Mouse (Mus musculus) limb, embryonic 12.5 days (tissue): ENCODE results near the gene Rnf26. TPM values are rescaled to one million over a fixed set of nuclear protein-coding genes. Genes with fewer than 3 reads are reported as not detected.

Source experiments
- ATAC-seq: fragments of 200-750 bp; cut with Nextera tagmentation; 2 replicates; pipeline ENCODE4 v1.8.0; 2017; ENCODE audit warnings: low read depth, moderate TSS enrichment; ENCODE audit not compliant: insufficient number of reproducible peaks, insufficient read depth, low FRiP score, low TSS enrichment
- H3K27ac ChIP-seq: fragments of 300-500 bp; sonication (generic); 2 replicates; pipeline ENCODE4 v1.5.1; 2016; ENCODE audit warnings: mild to moderate bottlenecking, moderate library complexity
- H3K27me3 ChIP-seq: fragments of 300-500 bp; sonication (generic); 2 replicates; pipeline ENCODE4 v1.6.1; 2016; ENCODE audit warnings: mild to moderate bottlenecking, moderate library complexity
- H3K36me3 ChIP-seq: fragments of 300-500 bp; sonication (generic); 2 replicates; pipeline ENCODE4 v1.6.1; 2016; ENCODE audit warnings: mild to moderate bottlenecking, moderate library complexity
- H3K4me1 ChIP-seq: fragments of 300-500 bp; sonication (generic); replicated peaks from 2 replicates; pipeline ENCODE4 v1.6.1; 2016
- H3K4me2 ChIP-seq: fragments of 300-500 bp; sonication (generic); 2 replicates; pipeline ENCODE4 v1.6.1; 2016; ENCODE audit warnings: mild to moderate bottlenecking, moderate library complexity
- H3K4me3 ChIP-seq: fragments of 300-500 bp; sonication (generic); replicated peaks from 2 replicates; pipeline ENCODE4 v1.5.1; 2016; ENCODE audit warnings: mild to moderate bottlenecking
- H3K9ac ChIP-seq: fragments of 300-500 bp; sonication (generic); replicated peaks from 2 replicates; pipeline ENCODE4 v1.6.1; 2016; ENCODE audit warnings: mild to moderate bottlenecking, moderate library complexity
- H3K9me3 ChIP-seq: fragments of 300-500 bp; sonication (generic); 2 replicates; pipeline ENCODE4 v1.6.1; 2016; ENCODE audit warnings: mild to moderate bottlenecking, moderate library complexity
- WGBS: fragments of 180-500 bp; shearing (Covaris S2); methylation state at CpG from one replicate; pipeline ENCODE4 v1.1.7; 2016; 5-methylcytosine and 5-hydroxymethylcytosine counted together
- polyA plus RNA-seq: library from polyadenylated mRNA; unstranded; fragments of >200 nt; fragmentation: Nextera tagmentation; extraction: Ambion mirVana; gene quantifications from 2 replicates; pipeline ENCODE4 v1.2.1, GENCODE M21; 2016

The Rnf26 gene
- polyA plus RNA-seq, 1 experiment from 2014 or later: 91.4 TPM

DNA sequence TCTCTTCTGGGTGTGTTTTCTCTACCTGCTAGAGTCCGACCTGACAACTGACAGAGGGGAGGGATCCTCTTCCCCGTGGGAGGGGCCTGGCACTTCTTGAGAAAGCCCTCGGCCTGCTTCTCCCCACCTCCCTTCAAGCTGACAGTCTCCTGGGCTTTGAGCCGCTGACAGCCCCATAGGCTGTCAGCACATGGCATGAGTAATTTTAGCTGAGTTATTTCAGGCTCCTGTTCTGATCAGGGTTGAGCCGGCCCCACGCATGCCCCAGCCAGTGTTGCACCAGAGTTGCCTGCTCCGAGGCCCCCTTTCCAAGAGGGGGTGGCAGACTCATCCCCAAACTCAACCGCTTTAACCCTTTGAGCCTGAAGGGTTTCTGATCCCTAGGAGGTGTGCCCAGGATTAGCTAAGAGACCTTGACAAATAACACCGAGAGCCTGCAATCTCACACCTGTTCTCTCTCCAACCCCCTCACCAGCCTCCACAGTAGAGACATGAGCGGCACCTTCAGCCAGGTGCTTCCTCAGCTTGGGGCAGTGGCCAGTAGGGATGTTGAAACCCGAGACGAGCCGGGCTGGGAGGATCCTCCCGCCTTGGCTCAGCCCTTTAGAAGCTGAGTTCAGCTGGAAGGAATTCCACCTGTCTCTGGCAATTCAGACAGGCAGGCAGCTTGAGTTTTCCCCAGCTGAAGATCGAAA lies 25.4 kb downstream of the Rnf26 start:
- Histone ChIP-seq H3K4me3 (no peak overlapping the region), H3K9ac (no peak overlapping the region), H3K27ac (no peak overlapping the region), H3K9me3 (no peaks in the 10 kb centered on the region), H3K27me3 (peaks cover 47% of the 10 kb centered on the region), H3K4me2 (peak overlapping the region; percentile 11; the same call in 1 of the 2 replicates), H3K4me1 (peaks cover 38% of the 10 kb centered on the region), H3K36me3 (peaks cover 21% of the 10 kb centered on the region)
- 4% methylated on average over 15 of the region's 15 CpGs for WGBS
- no peak for ATAC-seq

DNA sequence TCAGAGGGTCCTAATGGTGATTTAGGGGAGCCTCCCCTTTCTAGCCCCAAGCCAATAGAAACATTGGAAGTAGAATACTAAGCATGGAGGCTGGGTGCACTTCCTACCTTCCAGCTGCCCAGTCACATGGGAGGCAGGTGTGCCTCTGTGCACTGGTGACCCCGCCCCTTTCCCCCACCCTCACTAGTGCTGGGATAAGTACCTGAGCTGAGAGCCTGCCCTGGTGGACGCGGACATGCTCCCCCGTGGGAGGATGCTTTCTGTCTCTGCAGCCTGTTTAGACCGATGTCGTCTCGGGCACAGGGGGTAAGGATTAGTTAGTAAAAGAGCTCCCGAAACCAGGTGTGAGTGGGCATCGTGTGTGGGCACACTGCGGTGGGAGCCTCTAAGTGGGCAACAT lies 26.4 kb downstream of the Rnf26 start:
- Histone ChIP-seq H3K9me3 (no peaks in the 10 kb centered on the region), H3K4me2 (no peak overlapping the region), H3K9ac (no peak overlapping the region), H3K4me3 (no peak overlapping the region), H3K36me3 (peaks cover 16% of the 10 kb centered on the region), H3K27ac (no peak overlapping the region), H3K27me3 (peaks cover 51% of the 10 kb centered on the region), H3K4me1 (peaks cover 42% of the 10 kb centered on the region)
- ATAC-seq: no peak
- WGBS: 41% methylated on average over 10 of the region's 10 CpGs

DNA sequence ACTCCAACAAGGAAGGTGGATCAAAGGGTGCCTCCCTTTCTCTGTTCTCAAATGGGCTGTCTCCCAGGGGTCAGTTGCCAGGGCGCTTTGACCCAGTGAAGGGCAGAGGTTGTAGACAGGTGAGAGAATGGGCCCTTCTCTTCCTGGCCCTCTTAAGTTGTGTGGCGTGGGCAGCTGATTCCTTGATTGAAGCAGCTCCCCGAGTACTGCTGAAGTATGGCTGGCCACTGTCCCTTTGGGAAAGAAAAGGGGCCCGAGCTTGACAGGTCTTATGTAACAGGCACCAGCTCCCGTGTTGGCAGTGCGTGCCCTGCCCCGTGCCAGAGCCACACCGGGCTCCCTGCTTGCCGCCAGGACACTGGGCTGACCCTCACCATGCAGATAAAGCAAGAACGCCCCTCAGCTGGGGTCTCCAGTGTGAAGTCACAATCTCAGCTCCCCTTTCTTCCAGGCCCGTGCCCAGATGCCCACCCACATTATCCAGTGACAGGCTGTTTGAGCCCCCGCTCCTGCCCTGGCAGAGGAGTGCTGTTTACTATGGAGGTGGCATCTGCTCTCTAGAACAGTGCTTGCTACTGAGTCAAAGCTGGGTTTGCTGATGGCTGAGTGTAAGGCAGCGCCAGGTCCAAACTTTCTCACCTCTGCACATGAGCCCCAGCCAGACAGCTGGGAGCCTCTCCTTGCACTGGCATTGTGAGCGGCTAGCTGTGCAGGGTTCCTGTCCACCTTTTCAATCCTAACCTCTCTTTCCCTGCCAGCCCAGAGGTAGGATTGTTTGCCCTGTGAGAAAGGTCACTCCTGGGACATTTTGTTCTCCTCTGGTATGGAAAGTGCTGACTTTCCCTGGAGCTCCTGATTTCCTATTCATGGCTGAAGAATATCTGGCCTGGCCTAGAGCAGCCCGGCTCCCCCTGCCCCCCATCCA lies 27.3 kb downstream of the Rnf26 start:
- 69% methylated on average over 15 of the region's 15 CpGs for WGBS
- peaks cover 52% of the 10 kb centered on the region for H3K4me1 ChIP-seq
- ATAC-seq: no peak
- no peaks in the 10 kb centered on the region for H3K9me3 ChIP-seq
- H3K36me3 ChIP-seq: peaks cover 6% of the 10 kb centered on the region
- peaks cover 54% of the 10 kb centered on the region for H3K27me3 ChIP-seq
- no peak overlapping the region for H3K27ac ChIP-seq
- 0 out of 2 replicates have a peak overlapping the region, but pooled peaks have one; percentile 74 for H3K9ac ChIP-seq
- peak overlapping the region; percentile 99 for H3K4me2 ChIP-seq
- H3K4me3 ChIP-seq: peak overlapping the region; percentile 63

DNA sequence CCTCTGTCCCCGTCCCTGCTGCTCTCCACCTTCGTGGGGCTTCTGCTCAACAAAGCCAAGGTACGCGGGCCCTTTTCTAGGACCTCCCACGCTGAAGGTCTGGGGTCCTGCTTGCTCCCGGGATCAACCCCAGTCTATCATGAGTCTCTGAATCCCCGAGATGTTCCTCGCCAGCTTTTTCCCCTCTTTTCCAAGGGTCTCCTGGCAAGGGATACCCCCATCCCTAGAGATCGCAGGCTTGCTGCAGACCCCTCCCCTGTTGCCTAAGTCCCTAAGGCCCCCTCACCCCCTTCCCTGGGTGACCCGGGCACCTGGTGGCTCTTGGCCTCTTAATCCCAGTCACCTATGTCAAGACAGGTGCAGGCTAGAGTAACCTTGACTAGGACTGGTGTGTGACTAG lies 28.0 kb downstream of the Rnf26 start:
- Histone ChIP-seq H3K9me3 (no peaks in the 10 kb centered on the region), H3K9ac (peak overlapping the region; percentile 74), H3K27me3 (peaks cover 55% of the 10 kb centered on the region), H3K36me3 (no peaks in the 10 kb centered on the region), H3K4me2 (peak overlapping the region; percentile 99), H3K27ac (no peak overlapping the region), H3K4me3 (peak overlapping the region; percentile 63), H3K4me1 (peaks cover 55% of the 10 kb centered on the region)
- 3% methylated on average over 10 of the region's 10 CpGs for WGBS
- no peak for ATAC-seq

DNA sequence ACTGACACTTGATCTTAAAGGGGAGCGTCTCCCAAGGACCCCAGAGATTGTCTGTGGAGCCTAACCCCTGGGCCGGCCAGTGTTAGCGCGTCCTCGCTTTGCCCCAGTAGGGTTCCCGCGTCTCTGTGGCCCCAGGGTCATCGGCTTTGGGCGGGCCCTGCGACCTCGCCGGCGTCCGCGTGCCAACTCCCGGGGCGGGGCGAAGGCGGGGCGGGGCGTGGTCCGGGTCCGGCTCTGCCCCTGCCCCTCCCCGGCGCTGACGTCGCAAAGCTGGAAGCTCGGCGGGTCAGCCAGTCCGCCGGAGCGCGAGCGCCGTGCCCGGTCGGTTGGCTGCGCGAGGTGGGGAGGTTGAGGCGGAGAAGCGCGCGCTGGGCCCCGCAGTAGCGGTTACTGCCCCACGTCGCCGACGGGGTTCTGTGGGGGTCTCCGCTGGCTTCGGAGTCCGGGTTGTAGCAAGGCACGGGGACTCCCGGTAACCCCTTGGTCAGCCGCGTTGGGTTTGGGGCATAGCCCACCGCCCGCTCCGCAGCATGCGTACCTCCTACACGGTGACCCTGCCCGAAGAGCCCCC lies 28.6 kb downstream of the Rnf26 start:
- Histone ChIP-seq H3K4me1 (peaks cover 56% of the 10 kb centered on the region), H3K4me3 (peak overlapping the region; percentile 63), H3K36me3 (no peaks in the 10 kb centered on the region), H3K9ac (peak overlapping the region; percentile 74), H3K27me3 (peaks cover 55% of the 10 kb centered on the region), H3K27ac (no peak overlapping the region), H3K9me3 (no peaks in the 10 kb centered on the region), H3K4me2 (peak overlapping the region; percentile 99)
- ATAC-seq: peak; percentile 36; the same call in 1 of the 2 replicates
- under 1% methylated on average over 62 of the region's 62 CpGs for WGBS

DNA sequence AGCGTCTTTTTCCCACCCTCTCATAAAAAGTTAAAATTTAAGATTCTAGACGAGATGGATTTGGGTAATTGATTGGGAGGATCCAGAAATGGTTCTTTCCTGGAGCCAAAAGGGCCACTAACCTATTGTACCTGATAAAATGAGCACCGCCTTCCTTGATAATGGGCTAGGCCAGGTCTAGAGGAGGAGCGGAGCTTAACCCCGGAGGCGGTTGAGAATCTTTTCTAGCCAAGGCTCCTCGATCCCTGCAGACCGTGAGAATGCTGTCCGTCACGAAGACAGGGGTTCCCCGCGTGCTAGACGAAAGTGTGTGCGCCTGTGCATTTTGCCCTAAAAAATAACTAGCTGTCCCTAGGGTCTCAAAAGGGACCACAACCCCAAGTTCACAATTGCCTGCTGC lies 29.1 kb downstream of the Rnf26 start:
- peaks cover 61% of the 10 kb centered on the region for H3K4me1 ChIP-seq
- ATAC-seq: no peak
- H3K27me3 ChIP-seq: peaks cover 55% of the 10 kb centered on the region
- H3K4me3 ChIP-seq: peak overlapping the region; percentile 63
- WGBS: under 1% methylated on average over 14 of the region's 14 CpGs
- H3K27ac ChIP-seq: no peak overlapping the region
- no peaks in the 10 kb centered on the region for H3K9me3 ChIP-seq
- H3K36me3 ChIP-seq: no peaks in the 10 kb centered on the region
- peak overlapping the region; percentile 74 for H3K9ac ChIP-seq
- H3K4me2 ChIP-seq: peak overlapping the region; percentile 99

DNA sequence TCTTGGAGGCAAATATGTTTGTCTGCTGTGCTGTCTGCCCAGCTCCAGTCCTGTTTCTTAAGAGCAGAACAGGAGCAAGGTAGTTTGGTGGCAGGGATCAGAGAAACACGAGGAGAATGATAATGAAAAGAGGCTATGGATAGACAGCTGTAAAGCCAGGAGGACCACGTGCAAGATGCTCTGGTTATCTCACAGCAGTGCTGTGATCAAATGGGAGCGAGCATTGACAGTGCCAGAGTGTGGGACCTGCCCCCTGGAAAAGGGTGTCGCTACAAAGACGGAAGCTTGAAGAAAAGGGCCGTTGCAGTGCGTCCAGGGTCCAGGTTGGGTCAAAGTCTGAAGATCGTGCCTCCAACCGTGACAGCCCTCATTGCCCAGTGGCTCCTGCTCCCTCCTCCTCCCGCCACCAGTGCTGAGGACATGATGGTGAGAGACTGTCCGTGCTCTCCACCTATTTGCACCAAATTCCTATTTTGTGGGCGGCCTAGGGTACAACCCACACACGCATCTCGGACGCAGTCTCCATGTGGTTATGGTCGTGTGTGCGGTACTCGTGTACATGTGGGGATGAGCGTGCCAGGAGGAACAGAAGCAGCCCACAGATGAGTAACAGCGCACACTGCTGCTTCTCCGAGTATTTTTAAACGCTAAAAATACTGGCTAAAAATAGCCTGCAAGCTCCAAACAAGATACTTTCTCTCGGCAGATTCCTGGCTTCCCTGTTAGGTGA lies 29.8 kb downstream of the Rnf26 start:
- no peaks in the 10 kb centered on the region for H3K9me3 ChIP-seq
- peaks cover 68% of the 10 kb centered on the region for H3K4me1 ChIP-seq
- H3K4me2 ChIP-seq: peak overlapping the region; percentile 99
- no peak overlapping the region for H3K27ac ChIP-seq
- no peaks in the 10 kb centered on the region for H3K36me3 ChIP-seq
- H3K9ac ChIP-seq: no peak overlapping the region
- peaks cover 55% of the 10 kb centered on the region for H3K27me3 ChIP-seq
- 9% methylated on average over 23 of the region's 23 CpGs for WGBS
- no peak for ATAC-seq
- H3K4me3 ChIP-seq: peak overlapping the region; percentile 63

DNA sequence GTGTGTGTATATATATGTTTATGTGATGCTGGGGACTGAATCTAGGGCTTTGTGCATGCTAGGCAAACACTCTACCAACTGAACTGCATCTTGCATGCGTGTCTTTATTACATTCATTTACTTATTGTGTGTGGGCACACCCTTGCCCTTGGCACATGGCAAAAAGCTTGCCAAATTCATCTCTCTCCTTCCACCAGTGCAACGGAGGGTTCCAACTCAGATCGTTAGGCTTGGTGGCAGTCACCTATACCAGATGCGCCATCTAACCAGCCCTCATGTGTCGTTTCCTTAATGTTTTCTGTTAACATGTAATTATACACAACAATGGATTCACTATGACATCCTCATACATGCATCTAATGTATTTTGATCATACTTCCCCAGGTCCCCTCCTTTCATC lies 31.1 kb downstream of the Rnf26 start:
- Histone ChIP-seq H3K27me3 (peaks cover 46% of the 10 kb centered on the region), H3K9ac (no peak overlapping the region), H3K36me3 (no peaks in the 10 kb centered on the region), H3K4me2 (no peak overlapping the region), H3K9me3 (no peaks in the 10 kb centered on the region), H3K4me1 (peaks cover 61% of the 10 kb centered on the region), H3K4me3 (no peak overlapping the region), H3K27ac (no peak overlapping the region)
- ATAC-seq: no peak
- 85% methylated on average over 5 of the region's 5 CpGs for WGBS

DNA sequence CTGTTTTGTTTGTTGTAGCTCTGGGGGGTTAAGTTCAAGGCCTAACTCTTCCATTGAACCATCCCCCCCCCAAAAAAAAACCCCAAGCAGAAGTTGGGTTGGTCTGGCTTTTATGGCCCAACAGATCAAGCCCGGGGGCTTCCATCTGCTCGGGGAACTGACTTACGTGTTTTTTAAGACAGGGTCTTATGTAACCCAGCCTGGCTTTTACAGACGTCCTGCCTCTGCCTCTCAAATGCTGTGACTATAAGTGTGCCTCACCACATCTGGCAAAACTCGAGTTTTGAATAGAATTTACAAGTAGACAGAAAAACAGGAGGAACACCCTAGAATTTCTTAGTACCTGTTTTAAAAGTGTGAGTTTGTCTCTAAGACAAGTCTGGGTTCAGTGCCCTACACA lies 31.7 kb downstream of the Rnf26 start:
- H3K4me2 ChIP-seq: no peak overlapping the region
- H3K4me3 ChIP-seq: no peak overlapping the region
- no peak for ATAC-seq
- WGBS: 25% methylated on average over 5 of the region's 5 CpGs
- peaks cover 59% of the 10 kb centered on the region for H3K4me1 ChIP-seq
- H3K27ac ChIP-seq: no peak overlapping the region
- no peaks in the 10 kb centered on the region for H3K36me3 ChIP-seq
- no peak overlapping the region for H3K9ac ChIP-seq
- peaks cover 41% of the 10 kb centered on the region for H3K27me3 ChIP-seq
- no peaks in the 10 kb centered on the region for H3K9me3 ChIP-seq

DNA sequence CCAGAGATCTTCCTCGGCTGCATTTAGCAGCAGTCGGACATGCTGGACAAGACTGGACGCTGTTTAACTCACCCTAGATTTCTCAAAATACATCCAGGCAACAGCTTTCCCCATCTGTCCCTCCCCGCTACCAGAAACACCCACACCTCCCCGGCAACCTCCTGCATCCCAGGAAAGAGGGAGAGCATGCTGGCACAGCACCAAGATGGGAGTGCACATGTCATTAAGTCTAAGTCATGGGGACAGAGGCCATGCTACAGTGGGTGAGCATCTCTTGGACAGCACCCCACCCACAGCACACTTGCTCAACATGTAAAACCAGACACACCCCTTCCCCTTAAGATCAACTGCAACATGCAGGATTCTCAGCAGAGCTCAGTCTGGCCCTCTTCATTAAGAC lies 32.4 kb downstream of the Rnf26 start:
- no peak overlapping the region for H3K9ac ChIP-seq
- ATAC-seq: no peak
- WGBS: 79% methylated on average over 5 of the region's 5 CpGs

More for the DNA sequence above, 32.4 kb downstream of the Rnf26 start:
- peaks cover 59% of the 10 kb centered on the region for H3K4me1 ChIP-seq
- H3K27me3 ChIP-seq: peaks cover 34% of the 10 kb centered on the region
- H3K9me3 ChIP-seq: no peaks in the 10 kb centered on the region
- no peak overlapping the region for H3K4me2 ChIP-seq
- no peak overlapping the region for H3K27ac ChIP-seq
- H3K4me3 ChIP-seq: no peak overlapping the region
- H3K36me3 ChIP-seq: no peaks in the 10 kb centered on the region
